Mouse (Mus musculus) bone marrow, adult 2 months (tissue): ENCODE data around the gene Serpinb9b. TPM values are rescaled to one million over a fixed set of nuclear protein-coding genes. Genes with fewer than 3 reads are reported as not detected.
"Not testable (repeated sequence)": the region's sequence is repeated elsewhere in the genome, so short reads cannot be mapped to it uniquely, and the experiment has no call there.

Source experiments
- H3K27ac ChIP-seq: fragments of 200-500 bp; 2 replicates; pipeline ENCODE4 v1.5.1; 2012; ENCODE audit warnings: low read depth, mild to moderate bottlenecking, control low read depth, inconsistent platforms, low read length; ENCODE audit not compliant: control insufficient read depth, poor library complexity, insufficient read depth
- H3K4me1 ChIP-seq: fragments of 200-500 bp; 2 replicates; pipeline ENCODE4 v1.6.1; 2011; ENCODE audit warnings: low read length; ENCODE audit not compliant: control insufficient read depth, insufficient read depth
- H3K4me3 ChIP-seq: fragments of 200-500 bp; replicated peaks from 2 replicates; pipeline ENCODE3; 2011; ENCODE audit warnings: mild to moderate bottlenecking, low read depth, low read length, control low read depth; ENCODE audit not compliant: control insufficient read depth
- CTCF ChIP-seq: fragments of 200-500 bp; IDR thresholded peaks from 2 replicates; pipeline ENCODE4 v1.5.1; 2011; ENCODE audit warnings: low read length, control low read depth; ENCODE audit not compliant: control insufficient read depth, insufficient read depth
- POLR2A ChIP-seq: fragments of 200-500 bp; IDR thresholded peaks from 2 replicates; pipeline ENCODE4 v1.6.1; 2011; ENCODE audit warnings: low read depth, mild to moderate bottlenecking, control low read depth, low read length, borderline replicate concordance; ENCODE audit not compliant: control insufficient read depth
- WGBS: fragments of 180-500 bp; shearing (Covaris S2); methylation state at CpG from one replicate; pipeline ENCODE4 v1.1.7; 2018; 5-methylcytosine and 5-hydroxymethylcytosine counted together
- polyA plus RNA-seq: library from polyadenylated mRNA; stranded (reverse); fragments of >200 nt; gene quantifications from 2 replicates; pipeline ENCODE4 v1.2.4, GENCODE M21; 2011; ENCODE audit warnings: low replicate concordance; ENCODE audit not compliant: missing spikeins, insufficient read depth, insufficient read length

Gene Serpinb9b
- polyA plus RNA-seq, 1 experiment, result 2.3 TPM

DNA sequence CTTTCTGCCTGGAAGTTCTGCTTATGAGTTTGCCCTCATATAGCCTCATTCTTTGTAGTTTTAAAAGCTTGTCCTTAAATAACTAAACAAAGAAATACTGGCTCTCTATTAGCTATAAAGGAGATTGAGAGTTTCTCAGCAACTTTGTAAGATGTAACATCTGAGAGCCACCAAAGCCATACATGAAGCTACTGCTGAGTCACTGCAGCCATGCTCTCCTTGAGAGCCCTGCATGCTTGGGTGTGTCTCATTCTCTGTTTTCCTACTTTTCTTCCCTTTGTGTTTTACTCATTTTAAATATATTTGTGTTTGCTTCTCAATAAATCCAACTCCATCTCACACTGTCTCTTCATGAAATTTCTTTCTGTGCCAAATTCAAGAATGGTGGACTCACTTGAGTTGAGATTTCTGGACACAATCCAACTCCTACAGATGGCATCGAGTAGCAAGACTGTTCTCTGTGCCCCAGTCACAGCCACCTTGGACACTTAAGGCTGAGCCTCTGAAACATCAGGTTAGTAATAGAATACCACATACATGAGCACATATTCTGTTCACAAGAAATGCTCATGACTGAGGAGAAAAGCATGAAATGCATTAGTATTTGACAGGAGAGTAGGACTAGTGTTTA lies 674 bp upstream of the Serpinb9b start:
- H3K27ac ChIP-seq, result no peak overlapping the region
- 38% methylated on average over 1 of the region's 1 CpGs for WGBS
- TF ChIP-seq CTCF (no peak), POLR2A (no peak)
- H3K4me3 ChIP-seq, result no peak overlapping the region
- H3K4me1 ChIP-seq, result no peaks in the 10 kb centered on the region

GRCm38 (mm10) chr13:33028146-33028545 lies 930 bp downstream of the Serpinb9b start:
- TF ChIP-seq POLR2A, result no peak
- TF ChIP-seq CTCF, result no peak
- 57% methylated on average over 2 of the region's 2 CpGs for WGBS
- H3K27ac ChIP-seq, result no peak overlapping the region
- no peak overlapping the region for H3K4me3 ChIP-seq
- H3K4me1 ChIP-seq, result no peaks in the 10 kb centered on the region

GRCm38 (mm10) chr13:33028550-33028949 lies 1.3 kb downstream of the Serpinb9b start:
- TF ChIP-seq POLR2A (no peak), CTCF (no peak)
- Histone ChIP-seq H3K4me3 (no peak overlapping the region), H3K27ac (no peak overlapping the region), H3K4me1 (no peaks in the 10 kb centered on the region)
- WGBS, result 75% methylated on average over 2 of the region's 2 CpGs

DNA sequence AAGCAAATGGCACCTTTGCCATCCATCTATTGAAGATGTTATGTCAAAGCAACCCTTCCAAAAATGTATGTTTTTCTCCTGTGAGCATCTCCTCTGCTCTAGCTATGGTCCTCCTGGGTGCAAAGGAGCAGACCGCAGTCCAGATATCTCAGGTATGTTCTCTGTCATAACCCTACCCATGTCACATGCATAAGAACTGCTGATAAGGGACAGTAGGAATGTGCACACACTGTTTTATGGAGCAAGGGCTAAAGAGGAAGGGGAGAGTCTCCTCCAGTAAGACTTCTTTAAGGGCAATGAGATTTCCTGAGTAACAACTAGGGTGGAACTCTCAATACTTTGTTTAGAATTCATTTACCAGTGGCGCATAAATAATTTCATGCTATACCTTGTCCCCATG lies 2.3 kb downstream of the Serpinb9b start:
- WGBS, result 92% methylated on average over 2 of the region's 2 CpGs

GRCm38 (mm10) chr13:33030281-33030680 lies 3.1 kb downstream of the Serpinb9b start:
- H3K4me3 ChIP-seq, result no peak overlapping the region
- no peaks in the 10 kb centered on the region for H3K4me1 ChIP-seq
- no peak for TF ChIP-seq CTCF
- TF ChIP-seq POLR2A, result no peak
- H3K27ac ChIP-seq, result no peak overlapping the region
- WGBS, result 90% methylated on average over 2 of the region's 3 CpGs

More for the DNA sequence above, 2.3 kb downstream of the Serpinb9b start:
- H3K4me1 ChIP-seq, H3K4me3 ChIP-seq, H3K27ac ChIP-seq: not testable (repeated sequence)

DNA sequence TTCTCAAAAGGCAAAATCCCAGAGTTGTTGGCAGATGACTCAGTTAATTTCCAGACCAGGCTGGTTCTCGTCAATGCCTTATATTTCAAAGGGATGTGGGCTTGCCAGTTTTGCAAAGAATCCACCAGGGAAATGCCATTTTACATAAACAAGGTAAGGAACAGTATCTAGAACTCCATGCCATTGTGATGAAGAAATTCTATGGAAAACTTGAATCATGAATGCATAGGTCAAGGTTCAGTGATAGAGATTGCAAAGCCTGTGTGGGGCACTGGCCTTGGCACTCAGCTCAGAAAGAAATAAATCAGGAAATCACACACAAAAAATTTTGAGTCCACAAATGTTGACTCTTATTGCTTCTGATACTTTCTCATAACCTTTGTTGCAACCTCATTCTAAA lies 8.3 kb downstream of the Serpinb9b start:
- Histone ChIP-seq H3K4me1 (no peaks in the 10 kb centered on the region), H3K27ac (no peak overlapping the region), H3K4me3 (no peak overlapping the region)
- 78% methylated on average over 1 of the region's 1 CpGs for WGBS
- TF ChIP-seq CTCF (no peak), POLR2A (no peak)

DNA sequence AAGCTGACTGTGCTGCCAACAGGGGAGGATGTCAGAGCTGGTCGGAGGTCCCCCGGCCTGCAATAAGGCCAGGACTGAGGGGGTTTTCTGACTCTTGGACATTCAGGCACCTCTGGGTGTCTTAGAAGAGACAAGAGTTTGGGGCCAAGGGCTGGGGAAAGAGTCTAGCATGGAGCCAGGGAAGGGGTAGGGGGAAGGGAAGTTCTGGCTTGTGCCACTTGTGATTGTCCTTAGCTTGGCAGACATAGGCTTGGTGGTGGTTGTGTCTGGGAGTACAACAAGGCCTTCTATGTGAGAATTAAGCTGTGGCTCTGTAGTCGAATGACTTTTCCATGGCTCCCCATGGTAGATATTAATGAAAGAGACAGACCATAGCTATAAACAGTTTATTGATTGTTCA lies 16.3 kb downstream of the Serpinb9b start:
- H3K4me3 ChIP-seq, result no peak overlapping the region
- no peak overlapping the region for H3K27ac ChIP-seq
- no peaks in the 10 kb centered on the region; the same call in 1 of the 2 replicates for H3K4me1 ChIP-seq
- WGBS, result 84% methylated on average over 3 of the region's 3 CpGs
- TF ChIP-seq POLR2A (no peak), CTCF (no peak)

GRCm38 (mm10) chr13:33047234-33047633 lies 20.0 kb downstream of the Serpinb9b start:
- H3K4me1 ChIP-seq, result no peaks in the 10 kb centered on the region; the same call in 1 of the 2 replicates
- 43% methylated on average over 2 of the region's 2 CpGs for WGBS
- no peak overlapping the region for H3K27ac ChIP-seq
- TF ChIP-seq CTCF (no peak), POLR2A (no peak)
- no peak overlapping the region for H3K4me3 ChIP-seq

- WGBS, result 21% methylated on average over 4 of the region's 4 CpGs
- H3K4me1 ChIP-seq, result no peaks in the 10 kb centered on the region; the same call in 1 of the 2 replicates
- H3K4me3 ChIP-seq, result no peak overlapping the region
- no peak for TF ChIP-seq CTCF
- no peak for TF ChIP-seq POLR2A
- no peak overlapping the region for H3K27ac ChIP-seq
Observed at GRCm38 (mm10) chr13:33048187-33048586, 21.0 kb downstream of the Serpinb9b start.
